Mouse (Mus musculus): Measurements from ENCODE around the gene Slc45a2. TPM values are rescaled to one million over a fixed set of nuclear protein-coding genes. Genes with fewer than 3 reads are reported as not detected.
A peak's percentile ranks its signal among the peaks of the same experiment; 100 is the strongest.
"Not testable (repeated sequence)": the region's sequence is repeated elsewhere in the genome, so short reads cannot be mapped to it uniquely, and the experiment has no call there.

Slc45a2 gene
- total and polyA plus RNA-seq, 2 experiments, result under 0.01 to 0.04 TPM

DNA sequence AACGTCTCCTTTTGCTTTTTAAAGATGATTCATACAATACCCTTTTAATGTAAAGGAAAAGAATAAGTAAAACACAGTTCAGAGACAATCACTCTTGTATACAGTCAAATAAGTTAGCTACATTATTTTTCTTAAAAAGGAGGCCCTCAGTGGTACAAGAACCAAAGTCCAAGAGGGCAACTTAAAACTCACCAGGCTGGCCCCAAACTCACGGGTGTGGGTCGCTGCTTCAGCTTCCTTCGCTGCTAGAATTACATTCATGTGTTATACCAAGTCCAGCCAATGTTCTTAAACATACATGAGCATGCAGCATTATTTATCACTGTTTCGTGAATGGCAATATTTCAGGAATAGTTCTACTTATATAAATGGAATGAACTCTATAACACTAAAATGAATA, 29.7 kb upstream of the Slc45a2 start:
- H3K27me3 ChIP-seq (ENCODE audit: control insufficient read depth, insufficient read depth, low read length), result no peaks in the 10 kb centered on the region
- no peak for DNase-seq (ENCODE audit: extremely low read depth, low read depth, low spot score)
- no peaks in the 10 kb centered on the region for H3K79me2 ChIP-seq (ENCODE audit: control insufficient read depth, insufficient read depth, low read length)
- whole genome bisulfite sequencing, result 80% methylated on average over 5 of the region's 5 CpGs
- H3K4me3 ChIP-seq (ENCODE audit: insufficient read depth, low read depth, low read length), result no peak overlapping the region
- H3K36me3 ChIP-seq (ENCODE audit: control insufficient read depth, insufficient read depth, low read length), result no peaks in the 10 kb centered on the region
- no peak for TF ChIP-seq CTCF (IDR thresholded peaks at IDR 0.05; ENCODE audit: low read depth, low read length)
- TF ChIP-seq POLR2A (IDR thresholded peaks at IDR 0.05; ENCODE audit: extremely low read depth, insufficient read depth, low read length), result no peak
- no peak overlapping the region for H3K27ac ChIP-seq (replicated peaks; ENCODE audit: insufficient read depth, low read depth, low read length)
- no peaks in the 10 kb centered on the region for H3K4me1 ChIP-seq (ENCODE audit: control insufficient read depth, insufficient read depth, low read length)
- no peak overlapping the region for H3K9ac ChIP-seq (ENCODE audit: low read depth, low read length)

- Histone ChIP-seq H3K27ac (replicated peaks; ENCODE audit: insufficient read depth, low read depth, low read length) (no peak overlapping the region), H3K79me2 (ENCODE audit: control insufficient read depth, insufficient read depth, low read length) (no peaks in the 10 kb centered on the region), H3K4me1 (ENCODE audit: control insufficient read depth, insufficient read depth, low read length) (no peaks in the 10 kb centered on the region), H3K4me3 (ENCODE audit: insufficient read depth, low read depth, low read length) (no peak overlapping the region), H3K27me3 (ENCODE audit: control insufficient read depth, insufficient read depth, low read length) (no peaks in the 10 kb centered on the region), H3K9ac (ENCODE audit: low read depth, low read length) (no peak overlapping the region), H3K36me3 (ENCODE audit: control insufficient read depth, insufficient read depth, low read length) (no peaks in the 10 kb centered on the region)
- no peak for DNase-seq (ENCODE audit: extremely low read depth, low read depth, low spot score)
- no peak for TF ChIP-seq POLR2A (IDR thresholded peaks at IDR 0.05; ENCODE audit: extremely low read depth, insufficient read depth, low read length)
Measured at GRCm38 (mm10) chr15:10977151-10977550, 23.4 kb upstream of the Slc45a2 start.

GRCm38 (mm10) chr15:10980712-10981111, 19.8 kb upstream of the Slc45a2 start:
- H3K4me3 ChIP-seq (ENCODE audit: insufficient read depth, low read depth, low read length), result no peak overlapping the region
- H3K79me2 ChIP-seq (ENCODE audit: control insufficient read depth, insufficient read depth, low read length), result peaks cover 5% of the 10 kb centered on the region; the same call in 1 of the 2 replicates
- no peaks in the 10 kb centered on the region for H3K27me3 ChIP-seq (ENCODE audit: control insufficient read depth, insufficient read depth, low read length)
- no peak overlapping the region for H3K9ac ChIP-seq (ENCODE audit: low read depth, low read length)
- TF ChIP-seq POLR2A (IDR thresholded peaks at IDR 0.05; ENCODE audit: extremely low read depth, insufficient read depth, low read length) (no peak), CTCF (IDR thresholded peaks at IDR 0.05; ENCODE audit: low read depth, low read length) (no peak)
- H3K4me1 ChIP-seq (ENCODE audit: control insufficient read depth, insufficient read depth, low read length), result peaks cover 11% of the 10 kb centered on the region; the same call in 1 of the 2 replicates
- 49% methylated on average over 2 of the region's 2 CpGs for WGBS
- peaks cover 10% of the 10 kb centered on the region for H3K36me3 ChIP-seq (ENCODE audit: control insufficient read depth, insufficient read depth, low read length)
- peak overlapping the region; percentile 73 for H3K27ac ChIP-seq (replicated peaks; ENCODE audit: insufficient read depth, low read depth, low read length)
- DNase-seq (ENCODE audit: extremely low read depth, low read depth, low spot score), result no peak

DNA sequence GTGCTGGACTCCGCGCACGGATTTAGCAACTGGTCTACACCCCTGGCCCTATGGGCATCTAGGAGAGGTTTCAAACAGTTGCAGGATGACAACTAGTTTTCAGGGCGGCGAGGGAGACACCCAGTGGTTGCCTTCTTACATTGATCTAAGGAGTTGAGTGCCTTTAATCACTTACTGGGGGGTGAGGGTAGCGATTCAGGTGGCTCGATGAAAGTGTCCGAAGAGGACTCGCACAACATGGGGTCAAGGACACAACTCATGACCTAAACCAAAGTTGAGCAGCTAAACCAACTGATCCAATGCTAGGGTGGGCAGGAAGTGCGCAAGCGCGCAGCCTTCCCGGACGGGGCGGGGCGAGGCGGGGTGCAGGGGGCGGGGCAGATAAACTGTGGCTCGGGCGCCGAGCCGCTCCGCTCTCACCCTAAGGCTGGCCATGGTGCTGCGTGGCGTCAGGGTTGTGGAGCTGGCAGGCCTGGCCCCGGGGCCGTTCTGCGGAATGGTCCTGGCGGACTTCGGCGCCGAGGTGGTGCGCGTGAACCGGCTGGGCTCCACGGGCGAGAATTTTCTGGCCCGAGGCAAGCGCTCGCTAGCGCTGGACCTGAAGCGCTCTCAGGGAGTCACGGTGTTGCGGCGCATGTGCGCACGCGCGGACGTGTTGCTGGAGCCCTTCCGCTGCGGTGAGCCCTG, 19.0 kb upstream of the Slc45a2 start, which contains the start of gene Amacr:
Gene Amacr, plus strand, starts transcription at position 380 of the 687 bp plus-strand sequence.
- Histone ChIP-seq H3K4me3 (ENCODE audit: insufficient read depth, low read depth, low read length) (peak within 1 kb of the TSS; percentile 95), H3K27ac (replicated peaks; ENCODE audit: insufficient read depth, low read depth, low read length) (peak within 1 kb of the TSS; percentile 99), H3K9ac (ENCODE audit: low read depth, low read length) (peak within 1 kb of the TSS; percentile 99), H3K79me2 (ENCODE audit: control insufficient read depth, insufficient read depth, low read length) (peaks cover 5% of the 10 kb centered on the region; the same call in 1 of the 2 replicates), H3K4me1 (ENCODE audit: control insufficient read depth, insufficient read depth, low read length) (peaks cover 18% of the 10 kb centered on the region), H3K36me3 (ENCODE audit: control insufficient read depth, insufficient read depth, low read length) (peaks cover 15% of the 10 kb centered on the region), H3K27me3 (ENCODE audit: control insufficient read depth, insufficient read depth, low read length) (no peaks in the 10 kb centered on the region)
- peak; percentile 96 for TF ChIP-seq POLR2A (IDR thresholded peaks at IDR 0.05; ENCODE audit: extremely low read depth, insufficient read depth, low read length)
- TF ChIP-seq CTCF (IDR thresholded peaks at IDR 0.05; ENCODE audit: low read depth, low read length), result peak; percentile 30; the same call in 1 of the 2 replicates
- WGBS, result under 1% methylated on average over 52 of the region's 52 CpGs
- peak; percentile 99 for DNase-seq (ENCODE audit: extremely low read depth, low read depth, low spot score)

- Histone ChIP-seq H3K27ac (replicated peaks; ENCODE audit: insufficient read depth, low read depth, low read length) (peak overlapping the region; percentile 99), H3K9ac (ENCODE audit: low read depth, low read length) (peak overlapping the region; percentile 99), H3K4me3 (ENCODE audit: insufficient read depth, low read depth, low read length) (peak overlapping the region; percentile 95), H3K4me1 (ENCODE audit: control insufficient read depth, insufficient read depth, low read length) (peaks cover 23% of the 10 kb centered on the region), H3K79me2 (ENCODE audit: control insufficient read depth, insufficient read depth, low read length) (peaks cover 7% of the 10 kb centered on the region; the same call in 1 of the 2 replicates), H3K36me3 (ENCODE audit: control insufficient read depth, insufficient read depth, low read length) (peaks cover 18% of the 10 kb centered on the region), H3K27me3 (ENCODE audit: control insufficient read depth, insufficient read depth, low read length) (no peaks in the 10 kb centered on the region)
- WGBS, result 1% methylated on average over 6 of the region's 6 CpGs
- TF ChIP-seq POLR2A (IDR thresholded peaks at IDR 0.05; ENCODE audit: extremely low read depth, insufficient read depth, low read length), result no peak
- no peak for TF ChIP-seq CTCF (IDR thresholded peaks at IDR 0.05; ENCODE audit: low read depth, low read length)
- peak; percentile 43 for DNase-seq (ENCODE audit: extremely low read depth, low read depth, low spot score)
Measured at GRCm38 (mm10) chr15:10982064-10982435, 18.5 kb upstream of the Slc45a2 start.

GRCm38 (mm10) chr15:10985756-10986155, 14.8 kb upstream of the Slc45a2 start:
- Histone ChIP-seq H3K27ac (replicated peaks; ENCODE audit: insufficient read depth, low read depth, low read length) (peak overlapping the region; percentile 67), H3K4me3 (ENCODE audit: insufficient read depth, low read depth, low read length) (no peak overlapping the region; the same call in 1 of the 2 replicates), H3K4me1 (ENCODE audit: control insufficient read depth, insufficient read depth, low read length) (peaks cover 28% of the 10 kb centered on the region), H3K79me2 (ENCODE audit: control insufficient read depth, insufficient read depth, low read length) (peaks cover 8% of the 10 kb centered on the region; the same call in 1 of the 2 replicates), H3K36me3 (ENCODE audit: control insufficient read depth, insufficient read depth, low read length) (peaks cover 41% of the 10 kb centered on the region), H3K9ac (ENCODE audit: low read depth, low read length) (peak overlapping the region; percentile 56), H3K27me3 (ENCODE audit: control insufficient read depth, insufficient read depth, low read length) (no peaks in the 10 kb centered on the region)
- TF ChIP-seq CTCF (IDR thresholded peaks at IDR 0.05; ENCODE audit: low read depth, low read length), result no peak
- no peak for TF ChIP-seq POLR2A (IDR thresholded peaks at IDR 0.05; ENCODE audit: extremely low read depth, insufficient read depth, low read length)
- DNase-seq (ENCODE audit: extremely low read depth, low read depth, low spot score), result peak; percentile 91
- 32% methylated on average over 6 of the region's 6 CpGs for WGBS

- not testable (repeated sequence) for DNase-seq (ENCODE audit: extremely low read depth, low read depth, low spot score); H3K79me2 ChIP-seq (ENCODE audit: control insufficient read depth, insufficient read depth, low read length); H3K27me3 ChIP-seq (ENCODE audit: control insufficient read depth, insufficient read depth, low read length); H3K4me3 ChIP-seq (ENCODE audit: insufficient read depth, low read depth, low read length)
- peak overlapping the region; percentile 56 for H3K9ac ChIP-seq (ENCODE audit: low read depth, low read length)
- peaks cover 29% of the 10 kb centered on the region for H3K4me1 ChIP-seq (ENCODE audit: control insufficient read depth, insufficient read depth, low read length)
- peak overlapping the region; percentile 67 for H3K27ac ChIP-seq (replicated peaks; ENCODE audit: insufficient read depth, low read depth, low read length)
- H3K36me3 ChIP-seq (ENCODE audit: control insufficient read depth, insufficient read depth, low read length), result peaks cover 45% of the 10 kb centered on the region
- WGBS, result 63% methylated on average over 2 of the region's 2 CpGs
Measured at GRCm38 (mm10) chr15:10986477-10986876, 14.0 kb upstream of the Slc45a2 start.
